Mouse (Mus musculus) hindbrain, embryonic 14.5 days (tissue): ENCODE data around the gene Mtr. TPM values are rescaled to one million over a fixed set of nuclear protein-coding genes. Genes with fewer than 3 reads are reported as not detected.
A peak's percentile ranks its signal among the peaks of the same experiment; 100 is the strongest.

ENCODE experiments used
- ATAC-seq: fragments of 200-750 bp; cut with Nextera tagmentation; 2 replicates; pipeline ENCODE4 v1.8.0; 2017; ENCODE audit warnings: moderate number of reproducible peaks, mild to moderate bottlenecking, moderate TSS enrichment, moderate library complexity; ENCODE audit not compliant: low FRiP score
- DNase-seq: peaks from one replicate; pipeline ENCODE4 v3.0.0-alpha.2; 2015; ENCODE audit warnings: low spot score
- H3K27ac ChIP-seq: fragments of 300-500 bp; sonication (generic); 2 replicates; pipeline ENCODE4 v1.5.1; 2014; ENCODE audit warnings: mild to moderate bottlenecking, moderate library complexity
- H3K27me3 ChIP-seq: fragments of 300-500 bp; sonication (generic); 2 replicates; pipeline ENCODE4 v1.6.1; 2014; ENCODE audit warnings: mild to moderate bottlenecking, low read length, mixed read lengths; ENCODE audit not compliant: control insufficient read depth, insufficient read depth
- H3K36me3 ChIP-seq: fragments of 300-500 bp; sonication (generic); replicated peaks from 2 replicates; pipeline ENCODE4 v1.6.1; 2014; ENCODE audit not compliant: control insufficient read depth, insufficient read depth
- H3K4me1 ChIP-seq: fragments of 300-500 bp; sonication (generic); replicated peaks from 2 replicates; pipeline ENCODE4 v1.6.1; 2014; ENCODE audit warnings: antibody characterized with exemption, low read length, mixed read lengths; ENCODE audit not compliant: control insufficient read depth, insufficient read depth
- H3K4me2 ChIP-seq: fragments of 300-500 bp; sonication (generic); replicated peaks from 2 replicates; pipeline ENCODE4 v1.6.1; 2014; ENCODE audit warnings: mild to moderate bottlenecking, moderate library complexity
- H3K4me3 ChIP-seq: fragments of 300-500 bp; sonication (generic); replicated peaks from 2 replicates; pipeline ENCODE4 v1.5.1; 2014; ENCODE audit warnings: mild to moderate bottlenecking, low read length
- H3K9ac ChIP-seq: fragments of 300-500 bp; sonication (generic); 2 replicates; pipeline ENCODE4 v1.6.1; 2014
- H3K9me3 ChIP-seq: fragments of 300-500 bp; sonication (generic); 2 replicates; pipeline ENCODE4 v1.6.1; 2016; ENCODE audit warnings: low read length; ENCODE audit not compliant: control insufficient read depth
- WGBS: fragments of 180-500 bp; shearing (Covaris S2); extraction: QIAGEN DNeasy Blood & Tissue Kit; methylation state at CpG from one replicate; pipeline ENCODE4 v1.1.7; 2014; 5-methylcytosine and 5-hydroxymethylcytosine counted together
- polyA plus RNA-seq: library from polyadenylated mRNA; unstranded; fragments of >200 nt; fragmentation: Nextera tagmentation; extraction: Ambion mirVana; gene quantifications from 2 replicates; pipeline ENCODE4 v1.2.1, GENCODE M21; 2014

Mtr gene
- polyA plus RNA-seq, 1 experiment from 2014 or later: 5.0 TPM

- ATAC-seq (no peak), DNase-seq (no peak)
- Histone ChIP-seq H3K4me2 (no peak overlapping the region), H3K9ac (no peak overlapping the region), H3K27ac (no peak overlapping the region), H3K4me1 (no peaks in the 10 kb centered on the region), H3K4me3 (no peak overlapping the region), H3K36me3 (peaks cover 46% of the 10 kb centered on the region), H3K27me3 (no peaks in the 10 kb centered on the region), H3K9me3 (no peaks in the 10 kb centered on the region)
- 90% methylated on average over 5 of the region's 5 CpGs for WGBS
Observed at GRCm38 (mm10) chr13:12214922-12215321, 43.0 kb downstream of the Mtr start.

GRCm38 (mm10) chr13:12211058-12211457 is 46.9 kb downstream of the Mtr start:
- peaks cover 34% of the 10 kb centered on the region for H3K36me3 ChIP-seq
- H3K27ac ChIP-seq: no peak overlapping the region
- 66% methylated on average over 2 of the region's 2 CpGs for WGBS
- DNase-seq (no peak), ATAC-seq (no peak)
- H3K4me2 ChIP-seq: no peak overlapping the region
- no peak overlapping the region for H3K9ac ChIP-seq
- H3K4me3 ChIP-seq: no peak overlapping the region
- H3K27me3 ChIP-seq: no peaks in the 10 kb centered on the region
- no peaks in the 10 kb centered on the region for H3K4me1 ChIP-seq
- H3K9me3 ChIP-seq: no peaks in the 10 kb centered on the region

DNA sequence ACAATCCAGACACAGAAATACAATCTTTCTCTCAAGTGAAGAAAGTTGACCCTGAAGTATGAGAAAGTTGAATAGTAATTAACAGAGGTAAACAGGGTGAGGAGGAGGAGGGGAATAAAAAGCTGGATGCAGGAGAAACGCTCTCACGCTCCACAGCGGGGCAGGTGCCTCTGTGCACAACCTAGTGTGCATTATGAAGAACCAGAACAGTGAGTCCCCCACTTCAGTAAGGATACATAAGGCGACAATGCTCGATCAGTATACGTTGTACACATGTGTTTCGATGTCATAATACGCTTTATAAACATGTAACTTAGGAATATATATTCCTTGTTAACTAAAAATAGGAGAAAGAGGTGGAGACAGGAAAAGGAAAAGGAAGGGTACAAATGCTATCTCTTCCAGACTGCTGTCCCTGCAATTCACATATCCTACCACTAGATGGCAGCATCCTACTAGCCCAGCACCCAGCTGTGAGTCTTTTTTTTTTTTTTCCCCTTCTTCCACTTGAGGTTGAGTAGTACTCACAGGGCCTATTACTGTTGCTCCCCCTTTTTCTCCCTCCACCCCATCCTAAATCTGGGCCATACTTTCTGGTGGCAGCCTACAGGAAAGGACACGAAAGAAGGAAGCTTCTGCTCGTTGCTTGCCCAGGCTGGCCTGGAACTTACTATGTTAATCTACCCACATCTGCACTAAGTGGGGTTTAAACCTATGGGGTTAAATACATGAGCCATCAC is 47.7 kb downstream of the Mtr start:
- ATAC-seq (no peak; the same call in 1 of the 2 replicates), DNase-seq (peak; percentile 73)
- H3K4me1 ChIP-seq: no peaks in the 10 kb centered on the region

GRCm38 (mm10) chr13:12200372-12200771 is 57.5 kb downstream of the Mtr start:
- no peak overlapping the region for H3K27ac ChIP-seq
- no peak overlapping the region for H3K4me2 ChIP-seq
- H3K27me3 ChIP-seq: no peaks in the 10 kb centered on the region
- no peak overlapping the region for H3K4me3 ChIP-seq
- H3K36me3 ChIP-seq: peaks cover 6% of the 10 kb centered on the region; the same call in 1 of the 2 replicates
- 84% methylated on average over 5 of the region's 5 CpGs for WGBS
- DNase-seq (no peak), ATAC-seq (no peak)
- no peaks in the 10 kb centered on the region for H3K9me3 ChIP-seq
- H3K9ac ChIP-seq: no peak overlapping the region
- H3K4me1 ChIP-seq: no peaks in the 10 kb centered on the region

More for the DNA sequence above, 47.7 kb downstream of the Mtr start:
- WGBS: 78% methylated on average over 10 of the region's 10 CpGs
- Histone ChIP-seq H3K4me2 (no peak overlapping the region), H3K27me3 (no peaks in the 10 kb centered on the region), H3K9me3 (no peaks in the 10 kb centered on the region), H3K36me3 (peaks cover 33% of the 10 kb centered on the region), H3K27ac (no peak overlapping the region), H3K9ac (no peak overlapping the region), H3K4me3 (no peak overlapping the region)

DNA sequence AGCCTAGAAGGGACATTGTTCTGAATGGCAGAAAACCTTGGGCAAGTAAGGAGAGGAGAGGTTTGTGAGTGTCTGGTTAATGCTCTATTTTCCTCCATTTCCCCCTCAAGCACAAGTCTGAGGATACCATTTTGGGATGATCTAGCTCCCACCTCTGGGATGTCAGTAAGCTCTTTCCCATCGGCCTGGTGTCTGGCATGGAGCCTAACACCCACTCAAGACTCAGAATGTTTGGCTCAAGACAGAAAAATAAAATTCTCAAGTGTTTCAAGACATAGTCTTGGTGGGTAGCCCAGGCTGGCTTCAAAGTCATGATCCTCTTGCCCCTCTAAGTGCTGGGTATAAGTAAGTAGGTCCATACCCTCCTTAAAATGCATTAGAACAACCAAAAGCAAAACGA is 59.4 kb downstream of the Mtr start:
- Histone ChIP-seq H3K4me2 (no peak overlapping the region), H3K27me3 (no peaks in the 10 kb centered on the region), H3K9me3 (no peaks in the 10 kb centered on the region), H3K4me1 (no peaks in the 10 kb centered on the region), H3K27ac (no peak overlapping the region), H3K9ac (no peak overlapping the region), H3K36me3 (peaks cover 14% of the 10 kb centered on the region), H3K4me3 (no peak overlapping the region)
- 94% methylated on average over 2 of the region's 2 CpGs for WGBS
- no peak for DNase-seq
- no peak for ATAC-seq

GRCm38 (mm10) chr13:12196861-12197260 is 61.1 kb downstream of the Mtr start:
- Histone ChIP-seq H3K4me3 (no peak overlapping the region), H3K27ac (no peak overlapping the region), H3K27me3 (no peaks in the 10 kb centered on the region), H3K9ac (no peak overlapping the region), H3K4me2 (no peak overlapping the region), H3K9me3 (no peaks in the 10 kb centered on the region), H3K36me3 (peaks cover 19% of the 10 kb centered on the region), H3K4me1 (no peaks in the 10 kb centered on the region)
- ATAC-seq (no peak), DNase-seq (no peak)
- WGBS: 96% methylated on average over 4 of the region's 4 CpGs

DNA sequence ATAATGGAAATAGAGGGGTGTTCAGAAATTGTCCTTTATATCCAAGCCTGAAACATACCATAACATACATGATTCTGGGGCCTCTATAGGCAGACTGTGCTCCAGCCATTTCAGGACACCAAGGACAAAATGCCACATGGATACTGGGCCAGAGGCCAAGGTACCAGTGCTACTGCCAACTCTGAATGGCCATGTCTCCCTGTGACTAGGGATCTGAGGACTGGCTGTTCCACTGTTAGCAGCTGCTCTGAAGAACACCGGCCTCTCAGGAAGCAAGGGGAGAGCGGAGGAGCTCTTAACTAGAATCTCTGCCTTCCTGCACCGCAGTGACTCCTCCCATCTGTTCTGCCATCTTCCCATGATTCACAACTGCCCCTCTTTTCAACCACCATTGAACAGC is 61.9 kb downstream of the Mtr start:
- H3K9me3 ChIP-seq: no peaks in the 10 kb centered on the region
- H3K4me1 ChIP-seq: no peaks in the 10 kb centered on the region
- WGBS: 83% methylated on average over 3 of the region's 3 CpGs
- ATAC-seq (peak; percentile 59; the same call in 1 of the 2 replicates), DNase-seq (peak; percentile 48)
- H3K4me3 ChIP-seq: no peak overlapping the region
- H3K27me3 ChIP-seq: no peaks in the 10 kb centered on the region
- H3K9ac ChIP-seq: no peak overlapping the region
- H3K27ac ChIP-seq: no peak overlapping the region
- peaks cover 19% of the 10 kb centered on the region for H3K36me3 ChIP-seq
- H3K4me2 ChIP-seq: no peak overlapping the region

GRCm38 (mm10) chr13:12194942-12195662 is 62.8 kb downstream of the Mtr start:
- Histone ChIP-seq H3K4me1 (no peaks in the 10 kb centered on the region), H3K4me3 (no peak overlapping the region), H3K27me3 (no peaks in the 10 kb centered on the region), H3K9me3 (no peaks in the 10 kb centered on the region), H3K36me3 (peaks cover 19% of the 10 kb centered on the region), H3K27ac (no peak overlapping the region), H3K9ac (no peak overlapping the region), H3K4me2 (no peak overlapping the region)
- WGBS: 92% methylated on average over 12 of the region's 12 CpGs
- DNase-seq (no peak), ATAC-seq (no peak)

GRCm38 (mm10) chr13:12189219-12189618 is 68.7 kb downstream of the Mtr start:
- H3K36me3 ChIP-seq: peaks cover 19% of the 10 kb centered on the region; the same call in 1 of the 2 replicates
- no peak overlapping the region for H3K9ac ChIP-seq
- no peak overlapping the region for H3K27ac ChIP-seq
- H3K9me3 ChIP-seq: no peaks in the 10 kb centered on the region
- no peak for DNase-seq
- H3K4me3 ChIP-seq: no peak overlapping the region
- H3K4me1 ChIP-seq: no peaks in the 10 kb centered on the region
- H3K4me2 ChIP-seq: no peak overlapping the region
- WGBS: 97% methylated on average over 11 of the region's 11 CpGs
- H3K27me3 ChIP-seq: no peaks in the 10 kb centered on the region
- no peak for ATAC-seq
